Mouse (Mus musculus) intestine, postnatal 0 days (tissue): ENCODE measurements at regions not wholly inside any gene's neighbourhood (a gene's known extent, or its start where the extent isn't known, plus 50 kb on each side); places are given as distances from the start of the nearest gene placed in this dataset.

Experiments used
- ATAC-seq: fragments of 200-750 bp; cut with Nextera tagmentation; 2 replicates; pipeline ENCODE4 v1.8.0; 2017; ENCODE audit warnings: mild to moderate bottlenecking, moderate TSS enrichment, moderate library complexity
- H3K27ac ChIP-seq: fragments of 300-500 bp; sonication (generic); 2 replicates; pipeline ENCODE4 v1.5.1; 2014; ENCODE audit warnings: mild to moderate bottlenecking, low read depth, low read length, moderate library complexity
- H3K27me3 ChIP-seq: fragments of 300-500 bp; sonication (generic); replicated peaks from 2 replicates; pipeline ENCODE4 v1.6.1; 2014; ENCODE audit warnings: low read length, mixed read lengths; ENCODE audit not compliant: control insufficient read depth, insufficient read depth
- H3K36me3 ChIP-seq: fragments of 300-500 bp; sonication (generic); 2 replicates; pipeline ENCODE4 v1.6.1; 2014; ENCODE audit warnings: mild to moderate bottlenecking, moderate library complexity; ENCODE audit not compliant: control insufficient read depth, insufficient read depth
- H3K4me1 ChIP-seq: fragments of 300-500 bp; sonication (generic); replicated peaks from 2 replicates; pipeline ENCODE4 v1.6.1; 2014; ENCODE audit warnings: antibody characterized with exemption, low read length, mixed read lengths; ENCODE audit not compliant: control insufficient read depth, insufficient read depth
- H3K4me2 ChIP-seq: fragments of 300-500 bp; sonication (generic); replicated peaks from 2 replicates; pipeline ENCODE4 v1.6.1; 2014; ENCODE audit warnings: low read depth, mild to moderate bottlenecking, moderate library complexity
- H3K4me3 ChIP-seq: fragments of 300-500 bp; sonication (generic); 2 replicates; pipeline ENCODE4 v1.5.1; 2014; ENCODE audit warnings: low read depth, low read length
- H3K9ac ChIP-seq: fragments of 300-500 bp; sonication (generic); 2 replicates; pipeline ENCODE4 v1.6.1; 2014; ENCODE audit warnings: mild to moderate bottlenecking, low read depth, low read length
- H3K9me3 ChIP-seq: fragments of 300-500 bp; sonication (generic); 2 replicates; pipeline ENCODE4 v1.6.1; 2016; ENCODE audit warnings: mixed run types; ENCODE audit not compliant: control insufficient read depth
- CTCF ChIP-seq: sonication (generic); IDR thresholded peaks from 2 replicates; pipeline ENCODE4 v1.5.1; 2016; ENCODE audit warnings: low read depth, mild to moderate bottlenecking, control low read depth, antibody characterized with exemption, moderate library complexity
- WGBS: fragments of 180-500 bp; shearing (Covaris S2); extraction: QIAGEN DNeasy Blood & Tissue Kit; methylation state at CpG from one replicate; pipeline ENCODE4 v1.1.7; 2014; 5-methylcytosine and 5-hydroxymethylcytosine counted together

DNA sequence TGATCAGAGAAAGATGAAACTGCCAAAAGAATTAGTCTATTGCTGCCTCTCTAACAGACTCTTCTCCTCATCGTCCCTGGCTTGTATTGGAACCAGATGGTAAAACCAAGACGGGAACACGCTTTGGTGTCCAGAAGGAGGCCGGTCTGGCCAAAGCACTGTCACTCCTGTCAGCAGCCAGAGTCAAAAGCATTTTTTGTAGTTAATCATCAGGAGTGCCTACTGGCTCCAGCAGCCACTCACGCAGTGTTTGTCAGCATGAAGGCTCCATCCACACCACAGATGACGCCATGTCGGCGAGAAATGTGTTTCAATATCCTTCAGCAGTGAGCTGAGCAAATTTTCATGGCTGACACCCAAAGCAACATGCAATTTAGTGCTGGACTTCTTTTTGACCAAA, 162.1 kb upstream of the G2e3 start:
- WGBS = 85% methylated on average over 8 of the region's 8 CpGs
- H3K27ac ChIP-seq = no peak overlapping the region
- ATAC-seq = no peak

GRCm38 (mm10) chr12:51174906-51175756, 172.7 kb upstream of the G2e3 start:
- 57% methylated on average over 16 of the region's 16 CpGs for WGBS
- Histone ChIP-seq H3K36me3 (no peaks in the 10 kb centered on the region), H3K27me3 (no peaks in the 10 kb centered on the region), H3K9me3 (no peaks in the 10 kb centered on the region), H3K4me1 (no peaks in the 10 kb centered on the region), H3K9ac (no peak overlapping the region), H3K4me3 (no peak overlapping the region), H3K4me2 (no peak overlapping the region), H3K27ac (no peak overlapping the region)
- no peak for TF ChIP-seq CTCF
- ATAC-seq = no peak

More for the DNA sequence above, 162.1 kb upstream of the G2e3 start:
- H3K4me3 ChIP-seq = no peak overlapping the region
- H3K4me1 ChIP-seq = no peaks in the 10 kb centered on the region
- TF ChIP-seq CTCF = no peak
- no peak overlapping the region for H3K4me2 ChIP-seq
- no peak overlapping the region for H3K9ac ChIP-seq
- no peaks in the 10 kb centered on the region for H3K36me3 ChIP-seq
- H3K9me3 ChIP-seq = no peaks in the 10 kb centered on the region
- no peaks in the 10 kb centered on the region for H3K27me3 ChIP-seq

- TF ChIP-seq CTCF = no peak
- H3K9me3 ChIP-seq = no peaks in the 10 kb centered on the region
- ATAC-seq = no peak
- no peak overlapping the region for H3K4me2 ChIP-seq
- WGBS = 93% methylated on average over 7 of the region's 7 CpGs
- H3K36me3 ChIP-seq = no peaks in the 10 kb centered on the region
- no peak overlapping the region for H3K9ac ChIP-seq
- H3K4me3 ChIP-seq = no peak overlapping the region
- no peaks in the 10 kb centered on the region for H3K4me1 ChIP-seq
- no peak overlapping the region for H3K27ac ChIP-seq
- H3K27me3 ChIP-seq = no peaks in the 10 kb centered on the region
Measured at GRCm38 (mm10) chr12:51165186-51165585, 182.7 kb upstream of the G2e3 start.

GRCm38 (mm10) chr12:51160995-51161394, 186.9 kb upstream of the G2e3 start:
- Histone ChIP-seq H3K9ac (no peak overlapping the region), H3K27ac (no peak overlapping the region), H3K9me3 (no peaks in the 10 kb centered on the region), H3K36me3 (no peaks in the 10 kb centered on the region), H3K4me2 (no peak overlapping the region), H3K4me3 (no peak overlapping the region), H3K27me3 (no peaks in the 10 kb centered on the region), H3K4me1 (no peaks in the 10 kb centered on the region)
- TF ChIP-seq CTCF = no peak
- 69% methylated on average over 1 of the region's 1 CpGs for WGBS
- ATAC-seq = no peak

DNA sequence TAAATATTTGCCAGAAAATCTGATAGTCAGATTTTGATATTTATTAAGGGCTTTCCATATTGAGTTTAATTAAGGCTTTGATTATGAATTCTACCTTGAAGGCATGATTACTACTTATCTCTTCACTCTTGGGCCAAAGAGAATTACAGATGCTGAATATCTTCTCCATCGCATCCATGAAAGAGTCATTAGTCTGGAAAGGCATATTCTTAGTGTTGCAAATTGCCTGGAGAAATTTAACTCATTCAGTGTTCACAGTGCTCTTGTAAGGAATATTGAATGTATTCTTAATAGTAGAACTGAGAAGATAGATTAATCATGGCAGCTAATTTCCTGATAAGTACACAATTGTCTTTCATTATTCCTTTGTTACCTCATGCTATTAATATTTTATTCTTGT, 187.7 kb upstream of the G2e3 start:
- no peak for ATAC-seq
- no peak overlapping the region for H3K4me3 ChIP-seq
- WGBS = 79% methylated on average over 1 of the region's 1 CpGs
- H3K4me2 ChIP-seq = no peak overlapping the region
- no peaks in the 10 kb centered on the region for H3K27me3 ChIP-seq
- no peaks in the 10 kb centered on the region for H3K36me3 ChIP-seq
- H3K27ac ChIP-seq = no peak overlapping the region
- TF ChIP-seq CTCF = no peak
- no peaks in the 10 kb centered on the region for H3K4me1 ChIP-seq
- H3K9me3 ChIP-seq = no peaks in the 10 kb centered on the region
- no peak overlapping the region for H3K9ac ChIP-seq

- no peak for ATAC-seq
- H3K9me3 ChIP-seq = no peaks in the 10 kb centered on the region
- no peaks in the 10 kb centered on the region for H3K4me1 ChIP-seq
- no peak overlapping the region for H3K4me3 ChIP-seq
- no peak overlapping the region for H3K4me2 ChIP-seq
- no peaks in the 10 kb centered on the region for H3K27me3 ChIP-seq
- H3K27ac ChIP-seq = no peak overlapping the region
- no peaks in the 10 kb centered on the region for H3K36me3 ChIP-seq
- WGBS = 50% methylated on average over 8 of the region's 8 CpGs
- TF ChIP-seq CTCF = no peak
- no peak overlapping the region for H3K9ac ChIP-seq
Measured at GRCm38 (mm10) chr12:51147963-51148362, 199.9 kb upstream of the G2e3 start.
